Mouse (Mus musculus) heart, postnatal 10 days (tissue): Measurements from ENCODE around the gene Ms4a15. TPM values are rescaled to one million over a fixed set of nuclear protein-coding genes. Genes with fewer than 3 reads are reported as not detected.

Experiments used
- DNase-seq, 2 experiments: peaks; one replicate each; pipeline ENCODE4 v3.0.0; 2021
- intact Hi-C: fragments of 180-260 bp; cut with DNase I; formaldehyde crosslinking; loops from one replicate; pipeline ENCODE4 v1.15.1; 2025
- total RNA-seq, 2 experiments: library from RNA; stranded (reverse); gene quantifications; 2 replicates each; pipeline ENCODE4 v1.2.3; 2021

Ms4a15 gene
- not detected for total RNA-seq

GRCm38 (mm10) chr19:10993150-10993549, at the start of gene Ms4a15:
TSS of gene Ms4a15 (minus strand) at chr19:10993250.
- DNase-seq = no peak
- intact Hi-C loops = no loop called here

- intact Hi-C loops = no loop called here
- DNase-seq = no peak
These were observed 44.5 kb upstream of the Ms4a15 start for GRCm38 (mm10) chr19:11037570-11037969.

- no peak for DNase-seq
- intact Hi-C loops = no loop called here
These were observed 29.3 kb upstream of the Ms4a15 start for GRCm38 (mm10) chr19:11022382-11022781.

- no peak for DNase-seq
- intact Hi-C loops = no loop called here
These were observed 24.8 kb upstream of the Ms4a15 start, which contains the start of gene Ms4a18 for GRCm38 (mm10) chr19:11017891-11018290. TSS of gene Ms4a18 (minus strand) at chr19:11018031.

GRCm38 (mm10) chr19:11017251-11017650, 24.2 kb upstream of the Ms4a15 start:
- intact Hi-C loops = no loop called here
- DNase-seq = peak in 1 of 2 experiments; percentile 13

GRCm38 (mm10) chr19:11015998-11016397, 22.9 kb upstream of the Ms4a15 start:
- intact Hi-C loops = no loop called here
- DNase-seq = no peak

GRCm38 (mm10) chr19:11015468-11015867, 22.4 kb upstream of the Ms4a15 start:
- intact Hi-C loops = no loop called here
- no peak for DNase-seq

- intact Hi-C loops = no loop called here
- DNase-seq = no peak
These were observed 1.1 kb downstream of the Ms4a15 start for GRCm38 (mm10) chr19:10991911-10992310.

- no peak for DNase-seq
- intact Hi-C loops = no loop called here
These were observed 2.3 kb downstream of the Ms4a15 start for GRCm38 (mm10) chr19:10990751-10991150.

- no peak for DNase-seq
- intact Hi-C loops = no loop called here
These were observed 4.5 kb downstream of the Ms4a15 start for GRCm38 (mm10) chr19:10988563-10988962.

- DNase-seq = no peak
- intact Hi-C loops = no loop called here
These were observed 7.2 kb downstream of the Ms4a15 start for GRCm38 (mm10) chr19:10985889-10986288.

GRCm38 (mm10) chr19:10984551-10984950, 8.5 kb downstream of the Ms4a15 start:
- intact Hi-C loops = no loop called here
- no peak for DNase-seq

- DNase-seq = peak; percentile 32 to 51
- intact Hi-C loops = no loop called here
These were observed 9.9 kb downstream of the Ms4a15 start for GRCm38 (mm10) chr19:10983146-10983545.

- intact Hi-C loops = no loop called here
- DNase-seq = no peak
These were observed 12.8 kb downstream of the Ms4a15 start for GRCm38 (mm10) chr19:10980210-10980609.

- intact Hi-C loops = loop anchor here (1.0 to 5.0 kb wide), 2 partner anchors 267 to 314 kb away; no protein-coding TSS in a partner anchor
These were observed 13.6 kb downstream of the Ms4a15 start for GRCm38 (mm10) chr19:10979184-10980168.

GRCm38 (mm10) chr19:10976318-10976717, 16.7 kb downstream of the Ms4a15 start:
- intact Hi-C loops = loop anchor here (5.0 kb wide), 1 partner anchor 264 kb away; no protein-coding TSS in a partner anchor
- DNase-seq = peak; percentile 24 to 46

More at GRCm38 (mm10) chr19:10979184-10980168, 13.6 kb downstream of the Ms4a15 start:
- DNase-seq = peak; percentile 83 to 91

- intact Hi-C loops = loop anchor here (5.0 kb wide), 1 partner anchor 263 kb away; no protein-coding TSS in a partner anchor
- no peak for DNase-seq
These were observed 17.9 kb downstream of the Ms4a15 start for GRCm38 (mm10) chr19:10975187-10975586.

GRCm38 (mm10) chr19:10974238-10974865, 18.7 kb downstream of the Ms4a15 start, which contains the start of gene Ms4a10:
TSS of gene Ms4a10 (minus strand) at chr19:10974670.
- intact Hi-C loops = no loop called here
- DNase-seq = peak in 1 of 2 experiments; percentile 29

GRCm38 (mm10) chr19:10973187-10973586, 19.9 kb downstream of the Ms4a15 start:
- DNase-seq = no peak
- intact Hi-C loops = no loop called here

- no peak for DNase-seq
- intact Hi-C loops = no loop called here
These were observed 20.4 kb downstream of the Ms4a15 start for GRCm38 (mm10) chr19:10972660-10973059.

- peak in 1 of 2 experiments; percentile 29 for DNase-seq
- intact Hi-C loops = no loop called here
These were observed 22.6 kb downstream of the Ms4a15 start for GRCm38 (mm10) chr19:10970457-10970856.
